Mouse (Mus musculus): ENCODE measurements around the gene Dao.

DNA sequence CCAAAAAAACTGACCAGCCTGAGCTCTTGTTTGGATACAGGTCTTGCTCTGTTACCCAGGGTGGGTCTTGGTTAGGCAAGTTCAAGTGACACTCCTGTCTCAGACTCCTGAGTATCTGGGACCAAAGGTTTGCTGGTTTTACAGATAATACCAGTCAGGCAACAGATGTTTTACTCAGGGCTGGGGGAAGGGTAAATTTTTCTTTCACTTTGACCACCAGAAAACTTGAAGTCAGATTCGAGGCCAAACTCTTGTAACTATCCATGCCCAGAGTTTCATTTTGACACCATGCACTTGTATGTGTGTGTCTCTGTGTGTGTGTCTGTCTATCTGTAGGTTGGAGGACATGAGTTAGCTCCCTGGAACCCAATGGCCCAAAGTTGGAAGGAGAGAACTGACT is 23.0 kb upstream of the Dao start:
- no peak for TF ChIP-seq POLR2A (IDR thresholded peaks at IDR 0.05; ENCODE audit: control insufficient read depth, low read depth, low read length)
- TF ChIP-seq CTCF (IDR thresholded peaks at IDR 0.05; ENCODE audit: control insufficient read depth, insufficient read depth, insufficient replicate concordance, low read depth, low read length) = no peak

Data from testis, adult 2 months (tissue).